10 mouse cellular contexts compared by ENCODE assay signal in the genomic region with DNA sequence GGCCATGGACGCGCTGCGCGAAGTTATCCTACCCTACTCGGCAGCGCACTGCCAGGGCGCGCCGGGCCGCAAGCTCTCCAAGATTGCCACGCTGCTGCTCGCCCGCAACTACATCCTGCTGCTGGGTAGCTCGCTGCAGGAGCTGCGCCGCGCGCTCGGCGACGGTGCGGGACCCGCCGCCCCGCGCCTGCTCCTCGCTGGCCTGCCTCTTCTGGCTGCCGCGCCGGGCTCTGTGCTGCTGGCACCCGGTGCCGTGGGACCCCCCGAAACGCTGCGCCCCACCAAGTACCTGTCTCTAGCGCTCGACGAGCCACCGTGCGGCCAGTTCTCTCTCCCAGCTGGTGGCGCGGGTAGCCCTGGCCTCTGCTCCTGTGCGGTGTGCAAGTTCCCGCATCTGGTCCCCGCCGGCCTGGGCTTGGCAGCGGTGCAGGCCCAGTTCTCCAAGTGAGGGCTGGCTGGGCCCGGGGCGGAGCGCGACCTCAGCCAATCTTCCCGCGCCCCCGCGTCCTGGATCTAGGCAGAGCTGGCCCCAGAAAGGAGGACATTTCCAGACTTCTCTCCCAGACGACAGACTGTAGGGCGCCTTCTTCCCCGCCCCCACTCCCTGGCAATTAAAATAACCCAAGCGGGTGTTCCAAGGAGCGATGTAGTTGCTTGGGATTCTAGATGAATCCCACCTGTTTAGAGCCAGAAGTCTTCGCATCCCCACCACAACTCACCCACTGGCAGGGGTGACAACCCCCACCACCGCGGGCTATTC. TPM values are rescaled to one million over a fixed set of nuclear protein-coding genes. Genes with fewer than 3 reads are reported as not detected.
DNase-seq lines count a peak whose midpoint lies in the region; ATAC-seq and TF ChIP-seq lines count a peak whose summit lies in the region.
"Had no signal": no experiment of that assay in that cellular context is flagged by ENCODE, and none has a peak within 500 bp of the region (broad histone marks: within the 10 kb centered on the region; RNA-seq: fewer than 3 reads in every experiment).

No protein-coding gene starts in this region.

- H3K4me2 ChIP-seq in heart, embryonic 11.5 days: peak overlapping the region; percentile 89
- H3K4me2 ChIP-seq in embryonic facial prominence, embryonic 14.5 days (ENCODE audit: low read depth, low read length): peak overlapping the region; percentile 77
- H3K4me2 ChIP-seq in intestine, postnatal 0 days (replicated peaks; ENCODE audit: low read depth): peak overlapping the region; percentile 66
- H3K4me2 ChIP-seq in midbrain, embryonic 14.5 days (ENCODE audit: low read length): peak overlapping the region; percentile 86

- no peak for TF ChIP-seq POLR2A in ES-Bruce4 (IDR thresholded peaks at IDR 0.05; ENCODE audit: insufficient read depth, low read length)

- TF ChIP-seq EP300 in ES-Bruce4 (IDR thresholded peaks at IDR 0.05; ENCODE audit: insufficient read depth, low read depth, low read length): no peak

- no peak for TF ChIP-seq CTCF in ES-Bruce4 (IDR thresholded peaks at IDR 0.05; ENCODE audit: low read depth, low read length)
- TF ChIP-seq CTCF in intestine, postnatal 0 days (IDR thresholded peaks at IDR 0.05; ENCODE audit: low read depth): no peak

- H3K27me3 ChIP-seq in heart, embryonic 11.5 days (ENCODE audit: control insufficient read depth, insufficient read depth, low read length): peaks cover 89% of the 10 kb centered on the region
- H3K27me3 ChIP-seq in ES-Bruce4 (ENCODE audit: control insufficient read depth, insufficient read depth, low read length, poor library complexity, severe bottlenecking): no peaks in the 10 kb centered on the region
- peaks cover 99% of the 10 kb centered on the region for H3K27me3 ChIP-seq in embryonic facial prominence, embryonic 14.5 days (replicated peaks; ENCODE audit: control insufficient read depth, insufficient read depth, low read length)
- H3K27me3 ChIP-seq in intestine, postnatal 0 days (replicated peaks; ENCODE audit: control insufficient read depth, insufficient read depth, low read length): peaks cover 89% of the 10 kb centered on the region
- H3K27me3 ChIP-seq in midbrain, embryonic 14.5 days (ENCODE audit: control insufficient read depth, insufficient read depth, low read length): peaks cover 94% of the 10 kb centered on the region

- no peaks in the 10 kb centered on the region for H3K36me3 ChIP-seq in heart, embryonic 11.5 days (ENCODE audit: control insufficient read depth, insufficient read depth, low read length)
- no peaks in the 10 kb centered on the region for H3K36me3 ChIP-seq in ES-Bruce4 (ENCODE audit: control insufficient read depth, insufficient read depth, low read length, poor library complexity, severe bottlenecking)
- H3K36me3 ChIP-seq in embryonic facial prominence, embryonic 14.5 days (ENCODE audit: control insufficient read depth, insufficient read depth, low read length): no peaks in the 10 kb centered on the region
- H3K36me3 ChIP-seq in intestine, postnatal 0 days (ENCODE audit: control insufficient read depth, insufficient read depth): no peaks in the 10 kb centered on the region
- H3K36me3 ChIP-seq in midbrain, embryonic 14.5 days (ENCODE audit: control insufficient read depth, insufficient read depth, low read length): no peaks in the 10 kb centered on the region
- H3K36me3 ChIP-seq: G1E had no signal

- under 1% methylated on average over 63 of the region's 63 CpGs for WGBS in heart, embryonic 11.5 days (ENCODE audit: insufficient replicate concordance)
- 1% methylated on average over 26 of the region's 63 CpGs for WGBS in embryonic facial prominence, embryonic 14.5 days
- WGBS in intestine, postnatal 0 days: 1% methylated on average over 54 of the region's 63 CpGs
- WGBS in midbrain, embryonic 14.5 days: under 1% methylated on average over 60 of the region's 63 CpGs

- ATAC-seq in heart, embryonic 11.5 days (replicated peaks; ENCODE audit: insufficient number of reproducible peaks, low FRiP score, low TSS enrichment): no peak
- peak; percentile 19 for ATAC-seq in embryonic facial prominence, embryonic 14.5 days (ENCODE audit: low read depth)
- no peak for ATAC-seq in intestine, postnatal 0 days
- ATAC-seq in midbrain, embryonic 14.5 days (ENCODE audit: low FRiP score, low TSS enrichment): 0 out of 2 replicates have a peak, but pooled peaks have one; percentile 22
- no peak for ATAC-seq in inflammation-experienced regulatory T-cells, adult 6 months

- H3K4me1 ChIP-seq in heart, embryonic 11.5 days (ENCODE audit: control insufficient read depth, insufficient read depth, low read length): peaks cover 9% of the 10 kb centered on the region; the same call in 1 of the 2 replicates
- no peaks in the 10 kb centered on the region for H3K4me1 ChIP-seq in ES-Bruce4 (ENCODE audit: control insufficient read depth, insufficient read depth, low read length)
- peaks cover 7% of the 10 kb centered on the region; the same call in 1 of the 2 replicates for H3K4me1 ChIP-seq in embryonic facial prominence, embryonic 14.5 days (ENCODE audit: control insufficient read depth, insufficient read depth, low read length)
- H3K4me1 ChIP-seq in intestine, postnatal 0 days (replicated peaks; ENCODE audit: control insufficient read depth, insufficient read depth, low read length): 0 out of 2 replicates have a peak, but pooled peaks cover 3% of the 10 kb centered on the region
- H3K4me1 ChIP-seq in midbrain, embryonic 14.5 days (ENCODE audit: control insufficient read depth, insufficient read depth, low read length): peaks cover 12% of the 10 kb centered on the region

- no peak for DNase-seq in heart, adult 8-10 months (ENCODE audit: low spot score)
- DNase-seq in embryonic facial prominence, embryonic 14.5 days (ENCODE audit: low spot score): no peak
- DNase-seq in midbrain, embryonic 14.5 days: peak; percentile 57
- DNase-seq in gastrocnemius, postnatal 25 days: no peak

- H3K9ac ChIP-seq in heart, embryonic 11.5 days (ENCODE audit: low read depth, low read length): no peak overlapping the region
- peak overlapping the region; percentile 77 for H3K9ac ChIP-seq in ES-Bruce4 (ENCODE audit: low read depth, poor library complexity, severe bottlenecking)
- 0 out of 2 replicates have a peak overlapping the region, but pooled peaks have one; percentile 19 for H3K9ac ChIP-seq in embryonic facial prominence, embryonic 14.5 days (ENCODE audit: low read depth, low read length)
- no peak overlapping the region for H3K9ac ChIP-seq in intestine, postnatal 0 days (ENCODE audit: low read depth, low read length)
- H3K9ac ChIP-seq in midbrain, embryonic 14.5 days (replicated peaks; ENCODE audit: low read length): no peak overlapping the region; the same call in 1 of the 2 replicates

- H3K4me3 ChIP-seq in heart, embryonic 11.5 days (ENCODE audit: low read depth, low read length): peak overlapping the region; percentile 51
- peak overlapping the region; percentile 85 for H3K4me3 ChIP-seq in ES-Bruce4 (ENCODE audit: low read depth, low read length)
- peak overlapping the region; percentile 43 for H3K4me3 ChIP-seq in embryonic facial prominence, embryonic 14.5 days (ENCODE audit: low read depth, low read length)
- peak overlapping the region; percentile 34 for H3K4me3 ChIP-seq in intestine, postnatal 0 days (ENCODE audit: low read depth, low read length)
- peak overlapping the region; percentile 46 for H3K4me3 ChIP-seq in midbrain, embryonic 14.5 days (replicated peaks; ENCODE audit: low read depth, low read length)

- no peaks in the 10 kb centered on the region for H3K9me3 ChIP-seq in heart, embryonic 11.5 days (replicated peaks; ENCODE audit: control insufficient read depth, low read length)
- no peaks in the 10 kb centered on the region for H3K9me3 ChIP-seq in ES-Bruce4 (replicated peaks; ENCODE audit: control insufficient read depth, insufficient read depth, low read length, poor library complexity, severe bottlenecking)
- no peaks in the 10 kb centered on the region for H3K9me3 ChIP-seq in embryonic facial prominence, embryonic 14.5 days (ENCODE audit: control insufficient read depth, low read length)
- H3K9me3 ChIP-seq in intestine, postnatal 0 days (ENCODE audit: control insufficient read depth): no peaks in the 10 kb centered on the region
- no peaks in the 10 kb centered on the region for H3K9me3 ChIP-seq in midbrain, embryonic 14.5 days (ENCODE audit: control insufficient read depth, low read length)

- no peak overlapping the region for H3K27ac ChIP-seq in heart, embryonic 11.5 days (ENCODE audit: low read depth, low read length)
- H3K27ac ChIP-seq in ES-Bruce4 (ENCODE audit: insufficient read depth, low read length): peak overlapping the region; percentile 62
- no peak overlapping the region for H3K27ac ChIP-seq in embryonic facial prominence, embryonic 14.5 days (replicated peaks; ENCODE audit: low read depth, low read length)
- H3K27ac ChIP-seq in intestine, postnatal 0 days (ENCODE audit: low read depth, low read length): no peak overlapping the region
- no peak overlapping the region for H3K27ac ChIP-seq in midbrain, embryonic 14.5 days (replicated peaks; ENCODE audit: low read depth, low read length)

RNA-seq across cellular contexts. Expression of a gene that starts 0.8 kb away (rescaled TPM):
- polyA plus RNA-seq in heart, embryonic 11.5 days (2014; fragmentation: Nextera tagmentation; extraction: Ambion mirVana): not detected in 2 replicates
- not detected for total RNA-seq in heart, adult 8-10 months (2022)
- 43.8 and 44.3 TPM in 2 replicates for polyA plus RNA-seq in ES-Bruce4 (2011; ENCODE audit: insufficient read depth, insufficient read length, low read depth, missing spikeins)
- polyA plus RNA-seq in embryonic facial prominence, embryonic 14.5 days (2014; fragmentation: Nextera tagmentation; extraction: Ambion mirVana): 4.1 and 4.2 TPM in 2 replicates
- not detected in 2 replicates for polyA plus RNA-seq in intestine, postnatal 0 days (2015; fragmentation: Nextera tagmentation; extraction: Ambion mirVana)
- 43.7 and 57.0 TPM in 2 replicates for polyA plus RNA-seq in midbrain, embryonic 14.5 days (2014; fragmentation: Nextera tagmentation; extraction: Ambion mirVana)
- total RNA-seq in gastrocnemius, postnatal 25 days (2021): not detected
- polyA plus RNA-seq in inflammation-experienced regulatory T-cells, adult 6 months (2017; shearing (Covaris generic)): not detected
- total RNA-seq: G1E; heart, postnatal 10 days had no signal
- polyA plus RNA-seq: G1E had no signal

RNA-seq across cellular contexts. Expression of a gene that starts 45.1 kb away (rescaled TPM):
- polyA plus RNA-seq in heart, embryonic 11.5 days (2014; fragmentation: Nextera tagmentation; extraction: Ambion mirVana): 0.06 TPM in 1 of 2 replicates, not detected in the other
- total RNA-seq in heart, adult 8-10 months (2022): not detected
- 25.8 and 26.2 TPM in 2 replicates for polyA plus RNA-seq in ES-Bruce4 (2011; ENCODE audit: insufficient read depth, insufficient read length, low read depth, missing spikeins)
- 1.1 and 1.3 TPM in 2 replicates for polyA plus RNA-seq in embryonic facial prominence, embryonic 14.5 days (2014; fragmentation: Nextera tagmentation; extraction: Ambion mirVana)
- polyA plus RNA-seq in intestine, postnatal 0 days (2015; fragmentation: Nextera tagmentation; extraction: Ambion mirVana): not detected in 2 replicates
- polyA plus RNA-seq in midbrain, embryonic 14.5 days (2014; fragmentation: Nextera tagmentation; extraction: Ambion mirVana): 5.6 and 7.8 TPM in 2 replicates
- total RNA-seq in gastrocnemius, postnatal 25 days (2021): not detected
- polyA plus RNA-seq in inflammation-experienced regulatory T-cells, adult 6 months (2017; shearing (Covaris generic)): not detected
- total RNA-seq: heart, postnatal 10 days had no signal
- polyA plus RNA-seq: G1E had no signal

Comparison
In these comparisons a context has a peak if more than half of its experiments do, and no peak if none do; other contexts are left out.
1. ATAC-seq: peak in embryonic facial prominence, embryonic 14.5 days (single experiment) and midbrain, embryonic 14.5 days (single experiment); none in heart, embryonic 11.5 days (single experiment), intestine, postnatal 0 days (single experiment) and inflammation-experienced regulatory T-cells, adult 6 months (single experiment).
2. H3K4me3 ChIP-seq: peak in every context shown above with its lines; median percentile 85 in ES-Bruce4; 51 in heart, embryonic 11.5 days; 46 in midbrain, embryonic 14.5 days; 43 in embryonic facial prominence, embryonic 14.5 days; 34 in intestine, postnatal 0 days.
3. H3K9ac ChIP-seq: peak in ES-Bruce4 (single experiment) and embryonic facial prominence, embryonic 14.5 days (single experiment); none in heart, embryonic 11.5 days (single experiment), intestine, postnatal 0 days (single experiment) and midbrain, embryonic 14.5 days (single experiment).
4. Peak in every context shown above with its lines, with median percentiles within 50 percentile points of each other: H3K4me2 ChIP-seq.